In the genomic region with DNA sequence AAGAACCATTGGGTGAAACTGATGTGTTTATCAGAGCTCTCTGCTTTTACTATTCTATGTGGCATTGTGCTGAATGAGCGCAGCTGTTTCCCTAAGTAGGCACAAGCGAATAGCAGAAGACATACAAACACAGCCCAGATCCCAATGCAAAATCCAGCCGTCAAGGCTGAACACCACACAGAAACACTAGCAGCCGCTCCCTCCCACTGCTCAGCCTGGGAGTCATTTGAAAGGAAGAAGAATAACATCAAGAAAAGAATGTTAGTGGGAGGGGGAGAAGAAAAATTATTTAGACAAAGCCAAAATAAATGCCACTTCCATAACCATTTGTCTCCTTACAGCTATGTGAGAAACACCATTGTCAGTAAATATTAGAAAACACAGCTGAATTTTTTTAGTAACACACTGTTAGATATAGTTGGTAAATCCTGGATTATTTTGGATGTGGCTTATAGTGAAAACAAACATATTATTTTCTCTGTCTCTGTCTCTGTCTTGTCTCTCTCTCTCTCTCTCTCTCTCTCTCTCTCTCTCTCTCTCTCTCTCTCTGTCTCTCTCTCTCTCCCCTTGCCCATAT, we compare ENCODE assay signal across 18 mouse cellular contexts.
DNase-seq lines count a peak whose midpoint lies in the region; ATAC-seq lines count a peak whose summit lies in the region.
"Had no signal": no experiment of that assay in that cellular context is flagged by ENCODE, and none has a peak within 500 bp of the region (broad histone marks: within the 10 kb centered on the region; RNA-seq: fewer than 3 reads in every experiment).

No protein-coding gene starts in this region.

- no peak overlapping the region for H3K4me3 ChIP-seq in kidney, embryonic 15.5 days (replicated peaks)
- no peak overlapping the region for H3K4me3 ChIP-seq in lung, embryonic 15.5 days
- no peak overlapping the region for H3K4me3 ChIP-seq in intestine, embryonic 15.5 days (replicated peaks)
- no peak overlapping the region for H3K4me3 ChIP-seq in hindbrain, embryonic 12.5 days
- H3K4me3 ChIP-seq: limb, embryonic 13.5 days; midbrain, embryonic 15.5 days had no signal

- H3K4me2 ChIP-seq in kidney, embryonic 15.5 days, result no peak overlapping the region
- no peak overlapping the region for H3K4me2 ChIP-seq in lung, embryonic 15.5 days
- no peak overlapping the region for H3K4me2 ChIP-seq in intestine, embryonic 15.5 days (replicated peaks)
- H3K4me2 ChIP-seq in hindbrain, embryonic 12.5 days (replicated peaks), result no peak overlapping the region
- H3K4me2 ChIP-seq: heart, embryonic 11.5 days; limb, embryonic 13.5 days; midbrain, embryonic 15.5 days had no signal

- H3K9ac ChIP-seq in kidney, embryonic 15.5 days, result no peak overlapping the region
- no peak overlapping the region for H3K9ac ChIP-seq in lung, embryonic 15.5 days
- no peak overlapping the region for H3K9ac ChIP-seq in intestine, embryonic 15.5 days
- no peak overlapping the region for H3K9ac ChIP-seq in hindbrain, embryonic 12.5 days
- H3K9ac ChIP-seq: limb, embryonic 13.5 days; midbrain, embryonic 15.5 days had no signal

- 54% methylated on average over 4 of the region's 4 CpGs for WGBS in kidney, embryonic 15.5 days
- WGBS in lung, embryonic 15.5 days, result 41% methylated on average over 4 of the region's 4 CpGs
- 35% methylated on average over 4 of the region's 4 CpGs for WGBS in intestine, embryonic 15.5 days
- WGBS in hindbrain, embryonic 12.5 days, result 49% methylated on average over 4 of the region's 4 CpGs

- peak overlapping the region; percentile 58; the same call in 1 of the 2 replicates for H3K27ac ChIP-seq in kidney, embryonic 15.5 days
- H3K27ac ChIP-seq in lung, embryonic 15.5 days, result peak overlapping the region; percentile 49
- peak overlapping the region; percentile 30; the same call in 1 of the 2 replicates for H3K27ac ChIP-seq in intestine, embryonic 15.5 days
- H3K27ac ChIP-seq in hindbrain, embryonic 12.5 days, result no peak overlapping the region
- H3K27ac ChIP-seq: limb, embryonic 13.5 days; macrophage; midbrain, embryonic 15.5 days had no signal

- peaks cover 21% of the 10 kb centered on the region for H3K4me1 ChIP-seq in kidney, embryonic 15.5 days
- peaks cover 27% of the 10 kb centered on the region for H3K4me1 ChIP-seq in lung, embryonic 15.5 days
- H3K4me1 ChIP-seq in intestine, embryonic 15.5 days (replicated peaks), result peaks cover 12% of the 10 kb centered on the region
- peaks cover 4% of the 10 kb centered on the region; the same call in 1 of the 2 replicates for H3K4me1 ChIP-seq in hindbrain, embryonic 12.5 days
- H3K4me1 ChIP-seq: midbrain, embryonic 15.5 days had no signal

- H3K9me3 ChIP-seq in kidney, embryonic 15.5 days (replicated peaks), result no peaks in the 10 kb centered on the region
- H3K9me3 ChIP-seq in lung, embryonic 15.5 days, result no peaks in the 10 kb centered on the region
- H3K9me3 ChIP-seq in intestine, embryonic 15.5 days, result no peaks in the 10 kb centered on the region
- H3K9me3 ChIP-seq in hindbrain, embryonic 12.5 days (replicated peaks), result no peaks in the 10 kb centered on the region
- H3K9me3 ChIP-seq: limb, embryonic 13.5 days; midbrain, embryonic 15.5 days had no signal

- DNase-seq in kidney, postnatal 36 days, result no peak
- DNase-seq in lung, postnatal 36 days, result no peak
- DNase-seq in layer of hippocampus, postnatal 36 days, result peak; percentile 8 to 34
- DNase-seq in frontal cortex, postnatal 25 days (ENCODE audit: low spot score in 2 of 2), result no peak
- DNase-seq: cerebellum, adult 11-12 months; embryo, embryonic 11 days; heart, postnatal 4 days; kidney, adult 9 months had no signal

- H3K27me3 ChIP-seq in kidney, embryonic 15.5 days, result no peaks in the 10 kb centered on the region
- H3K27me3 ChIP-seq in lung, embryonic 15.5 days, result no peaks in the 10 kb centered on the region
- H3K27me3 ChIP-seq in intestine, embryonic 15.5 days (replicated peaks), result no peaks in the 10 kb centered on the region
- no peaks in the 10 kb centered on the region for H3K27me3 ChIP-seq in hindbrain, embryonic 12.5 days
- H3K27me3 ChIP-seq: midbrain, embryonic 15.5 days had no signal

- no peak for ATAC-seq in kidney, embryonic 15.5 days (replicated peaks; ENCODE audit: low FRiP score)
- peak; percentile 81; the same call in 1 of the 2 replicates for ATAC-seq in lung, embryonic 15.5 days (ENCODE audit: borderline replicate concordance, extremely low read depth, low FRiP score, low TSS enrichment)
- peak; percentile 39; the same call in 1 of the 2 replicates for ATAC-seq in intestine, embryonic 15.5 days
- no peak for ATAC-seq in hindbrain, embryonic 12.5 days (ENCODE audit: low FRiP score)
- ATAC-seq: activated CD4-positive, CD25-positive, alpha-beta regulatory T cell, adult 4 months; CD4-positive, CD25-positive, alpha-beta regulatory T cell, adult 4 months; midbrain, embryonic 15.5 days had no signal

- H3K36me3 ChIP-seq in kidney, embryonic 15.5 days, result peaks cover 10% of the 10 kb centered on the region
- H3K36me3 ChIP-seq in lung, embryonic 15.5 days, result no peaks in the 10 kb centered on the region
- no peaks in the 10 kb centered on the region for H3K36me3 ChIP-seq in intestine, embryonic 15.5 days
- no peaks in the 10 kb centered on the region for H3K36me3 ChIP-seq in hindbrain, embryonic 12.5 days
- H3K36me3 ChIP-seq: limb, embryonic 13.5 days; midbrain, embryonic 15.5 days had no signal

Comparison
In these comparisons a context has a peak if more than half of its experiments do, and no peak if none do; other contexts are left out.
1. ATAC-seq: peak in lung, embryonic 15.5 days (single experiment) and intestine, embryonic 15.5 days (single experiment); none in kidney, embryonic 15.5 days (single experiment) and hindbrain, embryonic 12.5 days (single experiment).
2. DNase-seq: peak in layer of hippocampus, postnatal 36 days (2 of 2); none in kidney, postnatal 36 days (0 of 2), lung, postnatal 36 days (single experiment) and frontal cortex, postnatal 25 days (0 of 2).